Mouse (Mus musculus) myocyte (in vitro differentiated cells): ENCODE results near the gene Fkbp5. TPM values are rescaled to one million over a fixed set of nuclear protein-coding genes. Genes with fewer than 3 reads are reported as not detected.
"Not testable (repeated sequence)": the region's sequence is repeated elsewhere in the genome, so short reads cannot be mapped to it uniquely, and the experiment has no call there.

ENCODE experiments used
- H3K27me3 ChIP-seq: one replicate; pipeline ENCODE4 v1.6.1; 2011; ENCODE audit not compliant: control insufficient read depth, insufficient read depth, insufficient read length
- H3K36me3 ChIP-seq: one replicate; pipeline ENCODE4 v1.6.1; 2011; ENCODE audit not compliant: control insufficient read depth, insufficient read depth
- H3K4me2 ChIP-seq: one replicate; pipeline ENCODE4 v1.6.1; 2011; ENCODE audit warnings: low read depth, control low read depth
- H3K4me3 ChIP-seq: one replicate; pipeline ENCODE4 v1.5.1; 2011; ENCODE audit warnings: mild to moderate bottlenecking, control low read depth, moderate library complexity
- H3K79me2 ChIP-seq: one replicate; pipeline ENCODE4 v1.6.1; 2011; ENCODE audit not compliant: control insufficient read depth, insufficient read depth
- H3ac ChIP-seq: one replicate; pipeline ENCODE4 v1.6.1; 2011; ENCODE audit not compliant: control insufficient read depth, insufficient read length
- CEBPB ChIP-seq: IDR thresholded peaks from 2 replicates; pipeline ENCODE4 v1.6.1; 2011; ENCODE audit warnings: mild to moderate bottlenecking, moderate library complexity; ENCODE audit not compliant: poor library complexity, insufficient read depth, severe bottlenecking
- E2F4 ChIP-seq: IDR thresholded peaks from one replicate; pipeline ENCODE4 v1.6.1; 2011; ENCODE audit warnings: mild to moderate bottlenecking, control low read depth, moderate library complexity; ENCODE audit not compliant: insufficient read depth
- MAX ChIP-seq: IDR thresholded peaks from one replicate; pipeline ENCODE4 v1.6.1; 2011; ENCODE audit warnings: low read depth, mild to moderate bottlenecking, control low read depth
- MYOD1 ChIP-seq, 3 experiments: IDR thresholded peaks; one replicate each; pipeline ENCODE4 v1.6.1; 2011; ENCODE audit warnings: control low read depth in 2 of 3, low read depth in 2 of 3, mild to moderate bottlenecking in 2 of 3, moderate library complexity in 1 of 3; ENCODE audit not compliant: insufficient read length in 2 of 3, control insufficient read depth in 1 of 3
- MYOG ChIP-seq, 3 experiments: IDR thresholded peaks; one replicate each; pipeline ENCODE4 v1.6.1; 2011; ENCODE audit warnings: control low read depth in 2 of 3, low read depth in 2 of 3, mild to moderate bottlenecking in 2 of 3; ENCODE audit not compliant: insufficient read length in 2 of 3, control insufficient read depth in 1 of 3, insufficient read depth in 1 of 3
- POLR2A ChIP-seq: IDR thresholded peaks from one replicate; pipeline ENCODE4 v1.6.1; 2011; ENCODE audit warnings: low read depth, mild to moderate bottlenecking, control low read depth, moderate library complexity; ENCODE audit not compliant: insufficient read length
- POLR2AphosphoS2 ChIP-seq: IDR thresholded peaks from one replicate; pipeline ENCODE4 v1.6.1; 2011; ENCODE audit warnings: low read depth, control low read depth; ENCODE audit not compliant: insufficient read length
- REST ChIP-seq: IDR thresholded peaks from one replicate; pipeline ENCODE4 v1.6.1; 2011; ENCODE audit warnings: mild to moderate bottlenecking, control low read depth, moderate library complexity; ENCODE audit not compliant: insufficient read depth, insufficient read length
- SRF ChIP-seq: IDR thresholded peaks from one replicate; pipeline ENCODE4 v1.6.1; 2011; ENCODE audit warnings: low read depth; ENCODE audit not compliant: control insufficient read depth, insufficient read length
- TCF12 ChIP-seq: IDR thresholded peaks from one replicate; pipeline ENCODE4 v1.6.1; 2011; ENCODE audit warnings: mild to moderate bottlenecking, control low read depth; ENCODE audit not compliant: poor library complexity, insufficient read depth, severe bottlenecking
- TCF3 ChIP-seq: IDR thresholded peaks from one replicate; pipeline ENCODE4 v1.6.1; 2011; ENCODE audit warnings: low read depth, control low read depth; ENCODE audit not compliant: insufficient read length
- USF1 ChIP-seq: IDR thresholded peaks from one replicate; pipeline ENCODE4 v1.6.1; 2011; ENCODE audit warnings: low read depth, mild to moderate bottlenecking, control low read depth, moderate library complexity
- polyA plus RNA-seq: library from polyadenylated mRNA; unstranded; fragments of >200 nt; fragmentation: generic; extraction: Trizol; gene quantifications from one replicate; pipeline ENCODE4 v1.2.1, GENCODE M21; 2012; ENCODE audit warnings: missing spikeins

The Fkbp5 gene
- polyA plus RNA-seq, 1 experiment: 11.6 TPM

GRCm38 (mm10) chr17:28406471-28406870, 110.9 kb downstream of the Fkbp5 start:
- no peaks in the 10 kb centered on the region for H3K79me2 ChIP-seq
- H3K27me3 ChIP-seq: no peaks in the 10 kb centered on the region
- TF ChIP-seq CEBPB (no peak), SRF (no peak), POLR2A (no peak), TCF3 (no peak), MAX (no peak), USF1 (no peak), E2F4 (no peak), REST (no peak), MYOG (IDR thresholded peaks at IDR 0.05; ENCODE audit: control insufficient read depth in 1 of 3, insufficient read depth in 1 of 3, insufficient read length in 2 of 3, low read depth in 2 of 3) (no peak), POLR2AphosphoS2 (no peak), TCF12 (no peak), MYOD1 (IDR thresholded peaks at IDR 0.05; ENCODE audit: control insufficient read depth in 1 of 3, insufficient read length in 2 of 3, low read depth in 2 of 3) (no peak)
- peaks cover 3% of the 10 kb centered on the region for H3K36me3 ChIP-seq
- no peak overlapping the region for H3K4me3 ChIP-seq
- no peak overlapping the region for H3K4me2 ChIP-seq
- H3ac ChIP-seq: no peak overlapping the region

- H3K79me2 ChIP-seq: not testable (repeated sequence)
Observed at GRCm38 (mm10) chr17:28404745-28405144, 112.6 kb downstream of the Fkbp5 start.

GRCm38 (mm10) chr17:28404301-28404700, 113.0 kb downstream of the Fkbp5 start:
- Histone ChIP-seq H3ac (no peak overlapping the region), H3K4me3 (no peak overlapping the region), H3K79me2 (no peaks in the 10 kb centered on the region), H3K4me2 (no peak overlapping the region), H3K36me3 (peaks cover 3% of the 10 kb centered on the region), H3K27me3 (no peaks in the 10 kb centered on the region)
- TF ChIP-seq E2F4 (no peak), MYOD1 (IDR thresholded peaks at IDR 0.05; ENCODE audit: control insufficient read depth in 1 of 3, insufficient read length in 2 of 3, low read depth in 2 of 3) (no peak), REST (no peak), POLR2AphosphoS2 (no peak), CEBPB (no peak), MYOG (IDR thresholded peaks at IDR 0.05; ENCODE audit: control insufficient read depth in 1 of 3, insufficient read depth in 1 of 3, insufficient read length in 2 of 3, low read depth in 2 of 3) (no peak), USF1 (no peak), MAX (no peak), TCF12 (no peak), SRF (no peak), TCF3 (no peak), POLR2A (no peak)

More at GRCm38 (mm10) chr17:28404745-28405144, 112.6 kb downstream of the Fkbp5 start:
- H3ac ChIP-seq, H3K4me2 ChIP-seq, H3K4me3 ChIP-seq, H3K36me3 ChIP-seq, H3K27me3 ChIP-seq: not testable (repeated sequence)

GRCm38 (mm10) chr17:28394994-28395393, 122.3 kb downstream of the Fkbp5 start:
- no peak overlapping the region for H3K4me2 ChIP-seq
- no peaks in the 10 kb centered on the region for H3K36me3 ChIP-seq
- H3K27me3 ChIP-seq: no peaks in the 10 kb centered on the region
- TF ChIP-seq TCF3 (no peak), MYOD1 (IDR thresholded peaks at IDR 0.05; ENCODE audit: control insufficient read depth in 1 of 3, insufficient read length in 2 of 3, low read depth in 2 of 3) (no peak), REST (no peak), POLR2AphosphoS2 (no peak), SRF (no peak), POLR2A (no peak), E2F4 (no peak), CEBPB (no peak), TCF12 (no peak), MAX (no peak), MYOG (IDR thresholded peaks at IDR 0.05; ENCODE audit: control insufficient read depth in 1 of 3, insufficient read depth in 1 of 3, insufficient read length in 2 of 3, low read depth in 2 of 3) (no peak), USF1 (no peak)
- H3K79me2 ChIP-seq: no peaks in the 10 kb centered on the region
- H3ac ChIP-seq: no peak overlapping the region
- H3K4me3 ChIP-seq: no peak overlapping the region

GRCm38 (mm10) chr17:28394051-28394765, 123.1 kb downstream of the Fkbp5 start:
- Histone ChIP-seq H3K27me3 (no peaks in the 10 kb centered on the region), H3K4me2 (peak overlapping the region; percentile 18), H3K36me3 (no peaks in the 10 kb centered on the region), H3K79me2 (no peaks in the 10 kb centered on the region), H3ac (no peak overlapping the region), H3K4me3 (no peak overlapping the region)
- TF ChIP-seq USF1 (no peak), MYOD1 (IDR thresholded peaks at IDR 0.05; ENCODE audit: control insufficient read depth in 1 of 3, insufficient read length in 2 of 3, low read depth in 2 of 3) (no peak), POLR2A (no peak), SRF (no peak), REST (no peak), TCF12 (no peak)
